Mouse (Mus musculus) lung, embryonic 14.5 days (tissue): ENCODE measurements around the gene Dnajc28. TPM values are rescaled to one million over a fixed set of nuclear protein-coding genes. Genes with fewer than 3 reads are reported as not detected.
"Not testable (repeated sequence)": the region's sequence is repeated elsewhere in the genome, so short reads cannot be mapped to it uniquely, and the experiment has no call there.

Source experiments
- ATAC-seq: fragments of 200-750 bp; cut with Nextera tagmentation; 2 replicates; pipeline ENCODE4 v1.8.0; 2017; ENCODE audit warnings: mild to moderate bottlenecking, moderate TSS enrichment, moderate library complexity; ENCODE audit not compliant: insufficient read depth
- DNase-seq: peaks from one replicate; pipeline ENCODE4 v3.0.0-alpha.2; 2015
- H3K27ac ChIP-seq: fragments of 300-500 bp; sonication (generic); 2 replicates; pipeline ENCODE4 v1.5.1; 2014; ENCODE audit warnings: low read depth, mild to moderate bottlenecking, moderate library complexity
- H3K27me3 ChIP-seq: fragments of 300-500 bp; sonication (generic); 2 replicates; pipeline ENCODE4 v1.6.1; 2014; ENCODE audit warnings: low read length, control low read depth; ENCODE audit not compliant: insufficient read depth
- H3K36me3 ChIP-seq: fragments of 300-500 bp; sonication (generic); 2 replicates; pipeline ENCODE4 v1.6.1; 2014; ENCODE audit warnings: control low read depth; ENCODE audit not compliant: insufficient read depth
- H3K4me1 ChIP-seq: fragments of 300-500 bp; sonication (generic); 2 replicates; pipeline ENCODE4 v1.6.1; 2014; ENCODE audit warnings: antibody characterized with exemption, control low read depth; ENCODE audit not compliant: insufficient read depth
- H3K4me2 ChIP-seq: fragments of 300-500 bp; sonication (generic); 2 replicates; pipeline ENCODE4 v1.6.1; 2014; ENCODE audit warnings: mild to moderate bottlenecking
- H3K4me3 ChIP-seq: fragments of 300-500 bp; sonication (generic); 2 replicates; pipeline ENCODE4 v1.5.1; 2014; ENCODE audit warnings: low read depth, low read length
- H3K9ac ChIP-seq: fragments of 300-500 bp; sonication (generic); 2 replicates; pipeline ENCODE4 v1.6.1; 2014
- H3K9me3 ChIP-seq: fragments of 300-500 bp; sonication (generic); 2 replicates; pipeline ENCODE4 v1.6.1; 2016; ENCODE audit warnings: low read depth, low read length, control low read depth
- CTCF ChIP-seq: IDR thresholded peaks from 2 replicates; pipeline ENCODE4 v1.5.1; 2016; ENCODE audit warnings: antibody characterized with exemption, low read depth
- WGBS: fragments of 180-500 bp; shearing (Covaris S2); extraction: QIAGEN DNeasy Blood & Tissue Kit; methylation state at CpG from one replicate; pipeline ENCODE4 v1.1.7; 2014; 5-methylcytosine and 5-hydroxymethylcytosine counted together
- polyA plus RNA-seq: library from polyadenylated mRNA; unstranded; fragments of >200 nt; fragmentation: Nextera tagmentation; extraction: Ambion mirVana; gene quantifications from 2 replicates; pipeline ENCODE4 v1.2.1, GENCODE M21; 2014

Gene Dnajc28
- polyA plus RNA-seq, 1 experiment from 2014 or later, result 2.7 TPM

DNA sequence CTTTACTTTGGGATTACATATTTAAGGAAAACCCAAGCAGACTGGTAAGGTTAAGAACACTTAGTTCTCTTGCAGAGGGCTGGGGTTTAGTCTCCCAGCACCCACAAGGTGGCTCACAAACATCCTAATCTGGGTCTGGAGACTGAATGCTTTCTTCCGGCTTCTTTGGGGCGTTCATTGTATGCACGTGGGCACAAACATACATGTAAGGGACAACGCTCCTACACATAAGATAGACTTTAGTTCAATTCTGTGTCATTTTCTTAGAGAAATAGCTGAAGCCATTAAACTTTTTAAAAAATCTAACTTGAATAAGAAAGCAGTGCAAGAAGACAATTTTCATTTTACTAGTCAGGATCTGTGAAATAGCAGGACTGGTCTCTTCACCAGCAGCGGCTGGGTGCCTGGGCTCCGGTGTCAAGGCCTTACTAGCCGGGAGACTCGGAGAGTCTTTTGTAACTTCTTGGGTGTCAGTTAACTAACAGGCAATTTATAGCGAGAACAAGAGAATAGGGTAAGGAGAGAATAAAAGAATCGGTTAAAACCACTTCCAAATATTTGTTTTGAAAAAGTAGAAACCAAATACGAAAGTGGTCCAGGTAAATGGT lies 27.3 kb upstream of the Dnajc28 start:
- H3K4me2 ChIP-seq, result peak overlapping the region; percentile 100
- ATAC-seq (no peak), DNase-seq (peak; percentile 55)
- TF ChIP-seq CTCF, result no peak
- no peaks in the 10 kb centered on the region for H3K9me3 ChIP-seq
- H3K4me3 ChIP-seq, result peak overlapping the region; percentile 83
- H3K9ac ChIP-seq, result peak overlapping the region; percentile 93
- peak overlapping the region; percentile 99; the same call in 1 of the 2 replicates for H3K27ac ChIP-seq
- 1% methylated on average over 11 of the region's 11 CpGs for WGBS
- peaks cover 22% of the 10 kb centered on the region for H3K36me3 ChIP-seq
- H3K27me3 ChIP-seq, result no peaks in the 10 kb centered on the region
- no peaks in the 10 kb centered on the region for H3K4me1 ChIP-seq

- H3K27ac ChIP-seq, H3K9ac ChIP-seq, H3K27me3 ChIP-seq, H3K4me1 ChIP-seq, DNase-seq, H3K9me3 ChIP-seq, ATAC-seq: not testable (repeated sequence)
- Histone ChIP-seq H3K4me2 (peak overlapping the region; percentile 100; the same call in 1 of the 2 replicates), H3K36me3 (peaks cover 23% of the 10 kb centered on the region), H3K4me3 (0 out of 2 replicates have a peak overlapping the region, but pooled peaks have one; percentile 83)
- no CpG with 5 or more reads among the region's 2 CpGs for WGBS
Observed at GRCm38 (mm10) chr16:91645420-91645819, 26.6 kb upstream of the Dnajc28 start.

- 81% methylated on average over 2 of the region's 2 CpGs for WGBS
- Histone ChIP-seq H3K27me3 (no peaks in the 10 kb centered on the region), H3K9ac (no peak overlapping the region), H3K9me3 (no peaks in the 10 kb centered on the region), H3K4me3 (no peak overlapping the region), H3K4me2 (no peak overlapping the region), H3K27ac (no peak overlapping the region), H3K36me3 (peaks cover 28% of the 10 kb centered on the region), H3K4me1 (no peaks in the 10 kb centered on the region)
- no peak for DNase-seq
- no peak for TF ChIP-seq CTCF
- no peak for ATAC-seq
Observed at GRCm38 (mm10) chr16:91644901-91645300, 26.1 kb upstream of the Dnajc28 start.

DNA sequence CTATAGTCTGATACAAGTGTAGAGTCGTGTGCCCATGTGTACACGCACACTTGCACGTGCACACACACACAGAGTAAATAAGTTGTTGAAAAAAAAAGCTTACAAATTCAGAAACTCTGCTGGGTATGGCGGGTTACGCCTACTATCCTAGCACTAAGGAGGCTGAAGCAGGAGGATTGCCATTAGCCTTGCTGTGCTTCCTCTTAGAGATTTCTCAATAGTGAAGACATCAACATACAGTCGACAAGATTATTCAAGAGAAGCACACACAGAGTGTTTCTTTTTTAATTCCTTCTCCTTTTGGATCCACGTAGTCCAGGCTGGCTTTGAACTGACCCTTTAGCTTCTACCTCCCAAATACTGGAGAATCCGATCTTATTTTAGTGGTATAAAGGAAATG lies 21.3 kb upstream of the Dnajc28 start:
- TF ChIP-seq CTCF, result no peak
- Histone ChIP-seq H3K36me3 (peaks cover 75% of the 10 kb centered on the region), H3K27me3 (no peaks in the 10 kb centered on the region), H3K4me1 (no peaks in the 10 kb centered on the region), H3K9me3 (no peaks in the 10 kb centered on the region), H3K4me2 (no peak overlapping the region), H3K4me3 (no peak overlapping the region), H3K9ac (no peak overlapping the region), H3K27ac (no peak overlapping the region)
- DNase-seq (no peak), ATAC-seq (no peak)
- 91% methylated on average over 8 of the region's 8 CpGs for WGBS

DNA sequence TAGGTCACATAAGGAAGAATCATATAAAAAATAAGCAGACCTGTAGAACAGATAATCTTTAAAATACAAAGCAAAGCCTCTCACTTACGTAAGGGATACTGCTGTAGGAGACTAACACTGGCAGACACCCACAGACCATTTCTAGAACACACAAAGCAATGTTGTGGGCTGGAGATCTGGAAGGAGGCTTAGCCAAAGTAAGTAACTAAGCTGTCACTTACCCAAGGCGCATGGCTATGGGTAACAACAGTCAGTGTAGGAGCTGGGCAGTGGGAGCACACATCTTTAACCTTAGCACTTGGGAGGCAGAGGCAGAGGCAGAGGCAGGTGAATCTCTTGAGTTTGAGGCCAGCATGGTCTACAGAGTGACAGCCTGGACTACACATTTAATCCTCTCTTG lies 20.8 kb upstream of the Dnajc28 start:
- H3K27ac ChIP-seq, result no peak overlapping the region
- WGBS, result 96% methylated on average over 2 of the region's 2 CpGs
- DNase-seq, result no peak
- H3K27me3 ChIP-seq, result no peaks in the 10 kb centered on the region
- H3K9ac ChIP-seq, result no peak overlapping the region
- H3K4me1 ChIP-seq, result no peaks in the 10 kb centered on the region
- no peak for TF ChIP-seq CTCF
- ATAC-seq, result no peak
- no peak overlapping the region for H3K4me2 ChIP-seq
- H3K4me3 ChIP-seq, result no peak overlapping the region
- peaks cover 79% of the 10 kb centered on the region for H3K36me3 ChIP-seq
- H3K9me3 ChIP-seq, result no peaks in the 10 kb centered on the region

DNA sequence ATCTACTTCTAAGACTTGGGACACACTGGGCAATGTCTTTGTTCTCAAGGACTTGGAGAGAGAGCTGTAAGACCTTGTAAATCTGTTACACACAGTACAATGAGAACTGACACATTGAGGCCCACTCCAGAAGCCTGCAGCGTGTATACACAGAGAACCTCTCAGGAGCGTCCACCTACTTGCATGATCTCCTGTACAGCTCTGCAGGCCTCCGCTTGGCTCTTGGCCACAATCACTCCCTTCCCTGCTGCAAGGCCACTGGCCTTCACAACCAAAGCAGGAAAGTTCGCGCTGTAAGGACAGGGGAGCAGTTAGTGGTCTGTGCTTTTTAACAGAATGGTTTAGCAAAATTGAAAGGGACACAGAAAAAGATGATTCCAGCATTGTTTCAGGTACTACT lies 20.3 kb upstream of the Dnajc28 start:
- Histone ChIP-seq H3K27me3 (no peaks in the 10 kb centered on the region), H3K36me3 (peaks cover 79% of the 10 kb centered on the region), H3K4me3 (no peak overlapping the region), H3K27ac (no peak overlapping the region), H3K4me1 (no peaks in the 10 kb centered on the region), H3K9me3 (no peaks in the 10 kb centered on the region), H3K9ac (no peak overlapping the region), H3K4me2 (no peak overlapping the region)
- DNase-seq (no peak), ATAC-seq (no peak)
- WGBS, result 88% methylated on average over 5 of the region's 5 CpGs
- no peak for TF ChIP-seq CTCF

DNA sequence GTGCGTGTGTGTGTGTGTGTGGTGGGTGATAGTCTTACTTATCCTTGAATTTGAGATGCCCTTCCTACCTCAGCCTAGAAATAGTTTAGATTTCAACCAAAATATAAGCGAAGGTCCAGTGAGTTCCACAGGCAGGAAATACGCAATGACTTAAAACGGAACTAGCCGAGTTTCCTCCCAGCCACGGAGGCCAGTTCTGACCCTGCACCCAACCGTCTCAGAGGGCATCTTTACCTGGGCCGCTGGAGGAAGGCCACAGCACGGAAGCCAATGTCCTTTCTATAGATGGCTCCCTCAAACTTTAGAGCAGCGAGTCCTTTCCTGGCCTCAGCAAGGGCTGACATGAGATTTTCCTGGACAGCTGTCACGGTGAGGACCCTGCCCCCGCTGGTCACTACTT lies 14.8 kb upstream of the Dnajc28 start:
- H3K4me2 ChIP-seq, result no peak overlapping the region
- no peak overlapping the region for H3K9ac ChIP-seq
- no peaks in the 10 kb centered on the region for H3K4me1 ChIP-seq
- WGBS, result 80% methylated on average over 12 of the region's 12 CpGs
- no peaks in the 10 kb centered on the region for H3K27me3 ChIP-seq
- no peak for TF ChIP-seq CTCF
- no peak overlapping the region for H3K4me3 ChIP-seq
- DNase-seq, result no peak
- ATAC-seq, result no peak
- no peak overlapping the region for H3K27ac ChIP-seq
- peaks cover 87% of the 10 kb centered on the region for H3K36me3 ChIP-seq
- no peaks in the 10 kb centered on the region for H3K9me3 ChIP-seq
